Mouse (Mus musculus) heart, adult 2 months (tissue): Measurements from ENCODE around the gene Anln.

Source experiments
- CTCF ChIP-seq: fragments of 200-600 bp; IDR thresholded peaks from 2 replicates; pipeline ENCODE4 v1.8.1; 2022; ENCODE audit warnings: antibody characterized with exemption, mild to moderate bottlenecking, moderate library complexity
- POLR2A ChIP-seq: fragments of 200-500 bp; IDR thresholded peaks from 2 replicates; pipeline ENCODE4 v1.6.1; 2011; ENCODE audit warnings: mild to moderate bottlenecking, low read depth, low read length, control low read depth; ENCODE audit not compliant: insufficient read depth

- no peak for TF ChIP-seq POLR2A
- no peak for TF ChIP-seq CTCF
These were observed 34.5 kb upstream of the Anln start for GRCm38 (mm10) chr9:22423507-22423906.
